Mouse (Mus musculus) gastrocnemius, adult 18-20 months (tissue): ENCODE data around the gene 1700037H04Rik. TPM values are rescaled to one million over a fixed set of nuclear protein-coding genes. Genes with fewer than 3 reads are reported as not detected.

Experiments used
- DNase-seq: peaks from one replicate; pipeline ENCODE4 v3.0.0; 2021; ENCODE audit warnings: low spot score
- total RNA-seq, 2 experiments: library from RNA; stranded (reverse); gene quantifications; 2 replicates each; pipeline ENCODE4 v1.2.3; 2021

The 1700037H04Rik gene
- total RNA-seq, 2 experiments from 2014 or later = 4.2 to 4.3 TPM

- no peak for DNase-seq
Observed at GRCm38 (mm10) chr2:131146193-131147042, 13.5 kb downstream of the 1700037H04Rik start.

DNA sequence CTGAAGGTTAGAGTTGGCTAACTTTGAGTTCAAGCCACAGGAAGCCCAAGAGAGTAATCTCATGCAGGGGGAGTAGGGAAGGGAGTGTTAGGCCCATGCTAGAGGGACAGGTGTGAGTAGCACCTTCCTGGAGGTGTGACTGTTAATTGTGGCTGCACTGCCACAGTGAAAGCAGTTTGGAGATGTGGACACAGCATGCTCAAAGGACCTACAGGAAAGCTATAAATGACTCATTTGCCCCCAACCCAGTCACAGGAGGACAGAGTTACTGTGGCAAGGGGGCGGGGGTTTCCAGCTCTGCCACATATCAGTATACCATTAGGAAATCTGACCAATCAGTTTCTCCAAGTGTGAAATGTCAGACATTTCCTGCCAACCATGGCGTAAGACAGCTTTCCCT, 14.3 kb downstream of the 1700037H04Rik start:
- DNase-seq = no peak

- DNase-seq = no peak
Observed at GRCm38 (mm10) chr2:131145121-131145520, 14.8 kb downstream of the 1700037H04Rik start.

- no peak for DNase-seq
Observed at GRCm38 (mm10) chr2:131143007-131143780, 16.7 kb downstream of the 1700037H04Rik start.

GRCm38 (mm10) chr2:131142592-131142991, 17.3 kb downstream of the 1700037H04Rik start:
- DNase-seq = peak; percentile 86

DNA sequence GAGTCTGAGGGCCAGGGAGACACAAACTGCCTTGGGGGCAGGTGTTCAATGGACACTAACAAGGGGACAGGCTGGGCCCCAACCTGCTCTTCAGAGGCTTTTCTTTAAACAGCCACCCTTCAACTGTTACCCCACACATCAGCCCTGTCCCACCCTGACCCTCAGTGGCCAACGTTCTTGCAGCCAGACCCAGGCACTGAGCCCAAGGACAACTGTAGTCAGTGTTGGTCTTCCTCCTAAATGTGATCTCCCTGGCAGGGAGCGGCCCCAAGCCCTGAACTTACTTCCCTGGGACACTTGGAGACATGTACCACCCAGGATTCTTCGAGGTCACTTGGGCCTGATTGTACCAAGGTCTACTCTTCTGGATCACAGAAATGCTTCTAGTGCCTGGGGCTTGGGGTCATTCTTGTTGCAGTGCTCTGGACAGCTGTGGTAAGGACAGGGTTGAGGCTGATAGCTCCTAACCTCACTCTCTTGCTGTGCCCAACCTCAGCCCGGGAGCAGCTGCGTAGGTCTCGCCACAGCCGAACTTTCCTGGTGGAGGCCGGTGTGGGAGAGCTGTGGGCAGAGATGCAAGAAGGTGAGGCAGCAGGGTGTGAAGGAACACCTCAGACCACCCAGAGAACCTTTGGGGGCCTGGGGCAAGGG, 18.4 kb downstream of the 1700037H04Rik start:
- DNase-seq = no peak

- no peak for DNase-seq
Observed at GRCm38 (mm10) chr2:131140533-131140905, 19.4 kb downstream of the 1700037H04Rik start.

DNA sequence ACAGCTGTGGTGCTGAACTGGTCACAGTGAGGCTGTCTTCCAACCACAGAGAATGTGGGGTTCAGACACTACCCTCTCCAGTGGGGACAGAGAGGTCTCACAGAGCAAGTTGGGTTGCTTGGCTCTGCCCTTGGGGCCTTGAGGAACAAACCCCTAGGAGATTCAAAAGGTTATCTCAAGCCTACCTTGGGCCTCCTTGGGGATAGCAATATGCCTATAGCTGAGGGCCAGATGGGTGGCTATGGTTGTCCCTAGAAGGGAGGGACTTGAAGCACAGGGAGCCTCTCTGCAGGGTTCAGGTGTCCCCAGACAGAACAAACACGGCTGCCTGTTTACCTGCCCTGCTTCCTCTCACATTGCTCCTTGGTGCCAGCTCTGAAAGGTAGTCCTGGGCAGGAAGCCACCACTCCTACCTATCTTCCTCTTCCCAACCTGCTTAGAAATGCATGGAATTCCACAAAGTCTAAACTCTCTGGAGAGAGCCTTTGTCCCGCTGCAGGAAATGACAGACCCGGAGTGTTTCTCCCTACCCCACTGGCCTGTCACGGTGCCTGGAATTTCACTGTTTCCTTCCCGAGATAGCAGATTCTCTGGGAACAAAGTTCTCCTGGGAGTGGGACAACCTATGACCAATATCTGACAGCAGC, 19.9 kb downstream of the 1700037H04Rik start:
- DNase-seq = no peak

DNA sequence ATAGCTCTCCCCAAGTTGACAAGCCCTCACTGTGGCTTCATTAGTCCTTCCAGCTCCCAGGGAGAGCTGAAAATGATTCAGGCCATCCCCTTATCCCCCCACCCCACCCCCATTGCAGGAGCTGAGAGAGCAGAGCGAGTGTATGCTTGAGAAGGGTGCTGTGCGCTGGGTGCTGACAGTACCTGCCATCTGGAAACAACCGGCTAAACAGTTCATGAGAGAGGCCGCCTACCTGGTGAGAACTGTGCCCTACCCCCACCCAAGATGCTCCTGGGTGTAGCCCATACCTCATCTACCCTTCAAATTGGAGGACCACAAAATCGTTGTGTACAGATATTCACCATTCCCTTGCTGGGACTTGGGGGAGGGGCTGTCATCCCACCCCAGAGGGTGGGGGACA, 20.6 kb downstream of the 1700037H04Rik start:
- DNase-seq = no peak

- no peak for DNase-seq
Observed at GRCm38 (mm10) chr2:131138760-131139159, 21.1 kb downstream of the 1700037H04Rik start.

- no peak for DNase-seq
Observed at GRCm38 (mm10) chr2:131138296-131138695, 21.6 kb downstream of the 1700037H04Rik start.

GRCm38 (mm10) chr2:131135521-131136139, 24.3 kb downstream of the 1700037H04Rik start:
- no peak for DNase-seq

- DNase-seq = no peak
Observed at GRCm38 (mm10) chr2:131134826-131135400, 25.0 kb downstream of the 1700037H04Rik start.

- DNase-seq = no peak
Observed at GRCm38 (mm10) chr2:131134381-131134780, 25.5 kb downstream of the 1700037H04Rik start.

DNA sequence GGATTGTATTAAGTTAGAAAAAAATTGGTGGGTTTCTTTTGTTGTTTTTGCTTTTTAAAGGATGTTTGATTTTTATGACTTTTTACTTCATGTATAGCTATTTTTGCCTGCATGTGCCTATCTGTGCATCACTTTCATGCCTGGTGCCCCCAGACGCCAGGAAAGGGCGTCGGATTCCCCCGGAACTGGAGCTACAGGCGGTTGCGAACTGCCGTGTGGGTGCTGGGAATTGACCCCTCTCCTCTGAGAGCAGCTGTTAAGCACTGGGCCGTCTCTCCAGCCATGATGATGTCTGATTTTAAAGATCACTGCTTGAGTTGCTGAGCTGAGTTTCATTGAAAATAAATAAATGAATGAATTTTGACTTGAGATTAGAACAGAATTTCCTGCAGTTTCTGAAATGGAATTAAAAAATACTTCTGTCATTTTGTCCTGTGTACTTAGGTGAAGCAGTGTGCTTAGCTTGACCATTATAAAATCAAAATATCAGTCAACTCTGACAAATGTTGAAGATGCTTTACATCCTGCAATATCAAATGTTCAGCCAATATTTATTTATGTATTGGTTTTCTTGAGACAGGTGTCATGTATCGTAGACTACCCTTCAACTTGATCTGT, 26.8 kb downstream of the 1700037H04Rik start, which contains the start of gene Gm11037:
Gm11037 (plus strand) TSS at position 568 of the 618 bp plus-strand sequence.
- DNase-seq = no peak

DNA sequence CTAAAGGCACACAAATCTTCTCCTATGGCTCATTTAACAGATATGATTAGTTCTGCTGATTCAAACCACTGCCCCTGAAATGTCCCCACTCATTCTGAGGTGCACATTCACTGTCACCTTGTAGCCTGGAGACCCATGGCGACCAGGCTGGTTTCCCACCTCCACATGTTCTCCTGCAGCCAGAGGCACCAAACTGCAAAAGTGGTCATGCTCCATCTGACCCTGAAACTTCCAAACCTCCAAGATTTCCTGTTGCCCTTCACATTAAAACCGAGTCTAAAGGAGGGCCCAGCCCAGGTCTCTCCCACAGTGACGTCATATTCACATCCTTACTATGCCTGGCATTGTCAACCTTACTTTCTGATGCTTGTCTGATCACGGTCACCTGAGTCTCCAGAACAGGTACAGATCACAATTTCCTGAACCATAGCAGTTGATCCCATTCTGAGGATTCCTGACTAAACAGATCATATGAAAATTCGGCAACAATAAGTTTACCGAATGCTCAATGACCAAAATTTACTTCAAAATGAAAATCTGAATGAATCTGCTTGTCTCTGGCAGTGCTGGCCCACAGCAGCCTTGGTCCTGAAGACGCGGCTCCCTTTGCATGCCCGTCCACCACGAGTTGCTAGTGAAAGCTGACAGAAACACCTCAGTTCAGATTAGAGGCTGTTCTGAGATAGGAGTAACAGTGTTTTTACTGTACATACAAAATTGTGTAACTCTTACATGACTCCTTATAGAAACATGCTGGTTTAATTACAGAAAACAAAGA, 27.6 kb downstream of the 1700037H04Rik start:
- no peak for DNase-seq

- no peak for DNase-seq
Observed at GRCm38 (mm10) chr2:131130849-131131248, 29.0 kb downstream of the 1700037H04Rik start.

DNA sequence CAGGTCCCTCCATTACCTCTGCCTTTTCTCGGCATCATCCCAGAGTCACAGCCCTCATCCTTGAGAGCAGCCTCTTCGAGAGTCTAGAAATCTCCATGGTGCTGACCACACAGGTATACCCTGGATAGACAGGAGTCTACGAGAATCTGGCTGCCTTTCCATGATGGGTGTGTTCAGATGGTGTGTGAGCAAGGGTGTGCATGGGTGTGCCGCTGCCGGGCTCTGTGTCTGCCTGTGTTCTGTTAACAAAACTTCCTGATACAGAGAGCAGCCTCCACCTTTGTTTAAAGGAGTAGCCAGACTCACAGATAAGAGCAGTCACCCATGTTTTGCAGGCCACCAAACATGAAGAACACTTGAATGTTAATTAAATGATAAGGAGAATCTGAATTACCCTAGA, 30.0 kb downstream of the 1700037H04Rik start:
- DNase-seq = no peak

DNA sequence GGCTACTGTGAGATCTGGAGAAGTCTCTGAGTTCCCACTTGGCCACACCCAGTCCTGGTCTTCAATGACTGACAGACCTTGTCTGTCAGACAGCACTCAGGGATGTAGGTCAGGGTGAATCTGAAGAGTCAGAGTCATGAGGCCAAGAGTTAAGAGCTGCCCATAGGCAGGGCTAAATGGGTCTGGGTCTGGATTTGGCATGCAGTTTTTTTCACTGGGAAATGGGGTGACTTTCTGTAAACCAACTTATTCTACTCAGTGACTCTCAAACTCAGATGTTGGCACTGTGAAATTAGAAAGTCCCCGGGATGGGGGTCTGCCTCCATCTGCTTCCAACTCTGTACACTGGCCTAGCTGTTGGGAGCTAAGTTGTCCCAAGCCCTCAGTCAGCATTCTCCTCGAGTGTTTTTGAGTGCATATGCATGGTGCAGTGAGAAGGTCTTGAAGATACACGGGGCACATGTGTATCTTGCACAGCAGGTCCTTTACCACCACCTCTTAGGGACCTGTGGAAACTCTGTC, 31.2 kb downstream of the 1700037H04Rik start:
- DNase-seq = no peak
